Mouse (Mus musculus): Measurements from ENCODE around the gene Specc1l. TPM values are rescaled to one million over a fixed set of nuclear protein-coding genes. Genes with fewer than 3 reads are reported as not detected.

Specc1l gene
- polyA plus RNA-seq (2012; rRNA removed): 4.6 and 5.1 TPM in 2 replicates

GRCm38 (mm10) chr10:75211807-75212645 lies at the start of gene Specc1l:
Gene Specc1l (plus strand): TSS chr10:75212073.

GRCm38 (mm10) chr10:75316872-75316907 lies 104.8 kb downstream of the Specc1l start, which contains the start of gene Adora2a:
Gene Adora2a (plus strand): TSS chr10:75316877.

Other genes with a start within 250 kb of the Specc1l start
- 1.9 and 2.2 TPM in 2 replicates for gene Gnaz, start 244.9 kb upstream of the Specc1l start, polyA plus RNA-seq (2012; rRNA removed)
- gene Rsph14, start 179.5 kb upstream of the Specc1l start, polyA plus RNA-seq (2012; rRNA removed): not detected in 2 replicates
- gene Rab36, start 175.0 kb upstream of the Specc1l start, polyA plus RNA-seq (2012; rRNA removed): 2.1 and 2.2 TPM in 2 replicates
- 5.5 and 6.6 TPM in 2 replicates for gene Bcr, start 151.5 kb upstream of the Specc1l start, polyA plus RNA-seq (2012; rRNA removed)
- 2.3 and 2.6 TPM in 2 replicates for gene Adora2a, start 104.8 kb downstream of the Specc1l start, polyA plus RNA-seq (2012; rRNA removed)
- 30.5 and 44.9 TPM in 2 replicates for gene Upb1, start 189.0 kb downstream of the Specc1l start, polyA plus RNA-seq (2012; rRNA removed)

Data from liver, embryonic 18 days (tissue).